Mouse (Mus musculus) embryonic facial prominence, embryonic 14.5 days (tissue): Measurements from ENCODE around the gene Larp4b. TPM values are rescaled to one million over a fixed set of nuclear protein-coding genes. Genes with fewer than 3 reads are reported as not detected.
A peak's percentile ranks its signal among the peaks of the same experiment; 100 is the strongest.

Source experiments
- ATAC-seq: fragments of 200-750 bp; cut with Nextera tagmentation; 2 replicates; pipeline ENCODE4 v1.8.0; 2017; ENCODE audit warnings: low read depth, moderate number of reproducible peaks, moderate TSS enrichment
- DNase-seq: peaks from one replicate; pipeline ENCODE4 v3.0.0-alpha.2; 2015; ENCODE audit warnings: low spot score
- H3K27ac ChIP-seq: fragments of 300-500 bp; sonication (generic); replicated peaks from 2 replicates; pipeline ENCODE4 v1.5.1; 2014; ENCODE audit warnings: low read depth, mild to moderate bottlenecking, low read length, moderate library complexity
- H3K27me3 ChIP-seq: fragments of 300-500 bp; sonication (generic); replicated peaks from 2 replicates; pipeline ENCODE4 v1.6.1; 2014; ENCODE audit warnings: low read length; ENCODE audit not compliant: control insufficient read depth, insufficient read depth
- H3K36me3 ChIP-seq: fragments of 300-500 bp; sonication (generic); 2 replicates; pipeline ENCODE4 v1.6.1; 2014; ENCODE audit warnings: low read length, mixed read lengths; ENCODE audit not compliant: control insufficient read depth, insufficient read depth
- H3K4me1 ChIP-seq: fragments of 300-500 bp; sonication (generic); 2 replicates; pipeline ENCODE4 v1.6.1; 2014; ENCODE audit warnings: antibody characterized with exemption, low read length; ENCODE audit not compliant: control insufficient read depth, insufficient read depth
- H3K4me2 ChIP-seq: fragments of 300-500 bp; sonication (generic); 2 replicates; pipeline ENCODE4 v1.6.1; 2014; ENCODE audit warnings: low read depth, mild to moderate bottlenecking, low read length, moderate library complexity, mixed read lengths
- H3K4me3 ChIP-seq: fragments of 300-500 bp; sonication (generic); 2 replicates; pipeline ENCODE4 v1.5.1; 2014; ENCODE audit warnings: low read depth, mild to moderate bottlenecking, low read length
- H3K9ac ChIP-seq: fragments of 300-500 bp; sonication (generic); 2 replicates; pipeline ENCODE4 v1.6.1; 2014; ENCODE audit warnings: low read depth, mild to moderate bottlenecking, low read length, moderate library complexity, mixed read lengths
- H3K9me3 ChIP-seq: fragments of 300-500 bp; sonication (generic); 2 replicates; pipeline ENCODE4 v1.6.1; 2016; ENCODE audit warnings: low read length; ENCODE audit not compliant: control insufficient read depth
- WGBS: fragments of 180-500 bp; shearing (Covaris S2); extraction: QIAGEN DNeasy Blood & Tissue Kit; methylation state at CpG from one replicate; pipeline ENCODE4 v1.1.7; 2014; 5-methylcytosine and 5-hydroxymethylcytosine counted together
- polyA plus RNA-seq: library from polyadenylated mRNA; unstranded; fragments of >200 nt; fragmentation: Nextera tagmentation; extraction: Ambion mirVana; gene quantifications from 2 replicates; pipeline ENCODE4 v1.2.1, GENCODE M21; 2014

Gene Larp4b
- polyA plus RNA-seq, 1 experiment from 2014 or later, result 45.1 TPM

GRCm38 (mm10) chr13:9187566-9188530 is 94.2 kb downstream of the Larp4b start:
- Histone ChIP-seq H3K27ac (no peak overlapping the region), H3K9me3 (no peaks in the 10 kb centered on the region), H3K4me2 (no peak overlapping the region), H3K36me3 (no peaks in the 10 kb centered on the region), H3K4me3 (no peak overlapping the region), H3K27me3 (no peaks in the 10 kb centered on the region), H3K9ac (no peak overlapping the region), H3K4me1 (no peaks in the 10 kb centered on the region)
- no peak for DNase-seq
- ATAC-seq, result no peak
- WGBS, result 50% methylated on average over 22 of the region's 22 CpGs

DNA sequence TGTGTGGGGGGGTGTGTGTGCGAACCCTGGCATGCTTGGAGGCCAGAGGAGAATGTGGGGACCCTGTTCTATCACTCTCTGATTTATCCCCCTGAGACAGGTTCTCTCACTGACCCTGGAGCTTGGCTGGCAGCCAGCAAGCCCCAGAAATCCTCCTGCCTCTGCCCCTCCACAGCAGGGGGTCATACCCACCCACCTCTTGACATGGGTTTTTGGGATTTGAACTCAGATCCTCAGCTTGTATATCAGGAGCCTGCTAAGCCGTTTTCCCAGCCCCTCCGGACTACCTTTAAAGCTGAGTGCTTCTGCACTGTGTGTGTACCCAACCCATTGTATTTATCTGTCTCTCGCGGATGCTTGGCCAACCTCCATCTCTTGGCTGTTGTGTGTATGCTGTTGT is 95.8 kb downstream of the Larp4b start:
- Histone ChIP-seq H3K9ac (no peak overlapping the region), H3K9me3 (no peaks in the 10 kb centered on the region), H3K27me3 (no peaks in the 10 kb centered on the region), H3K4me1 (no peaks in the 10 kb centered on the region), H3K4me3 (no peak overlapping the region), H3K36me3 (no peaks in the 10 kb centered on the region), H3K4me2 (no peak overlapping the region), H3K27ac (no peak overlapping the region)
- no peak for ATAC-seq
- DNase-seq, result no peak
- WGBS, result 85% methylated on average over 5 of the region's 5 CpGs

DNA sequence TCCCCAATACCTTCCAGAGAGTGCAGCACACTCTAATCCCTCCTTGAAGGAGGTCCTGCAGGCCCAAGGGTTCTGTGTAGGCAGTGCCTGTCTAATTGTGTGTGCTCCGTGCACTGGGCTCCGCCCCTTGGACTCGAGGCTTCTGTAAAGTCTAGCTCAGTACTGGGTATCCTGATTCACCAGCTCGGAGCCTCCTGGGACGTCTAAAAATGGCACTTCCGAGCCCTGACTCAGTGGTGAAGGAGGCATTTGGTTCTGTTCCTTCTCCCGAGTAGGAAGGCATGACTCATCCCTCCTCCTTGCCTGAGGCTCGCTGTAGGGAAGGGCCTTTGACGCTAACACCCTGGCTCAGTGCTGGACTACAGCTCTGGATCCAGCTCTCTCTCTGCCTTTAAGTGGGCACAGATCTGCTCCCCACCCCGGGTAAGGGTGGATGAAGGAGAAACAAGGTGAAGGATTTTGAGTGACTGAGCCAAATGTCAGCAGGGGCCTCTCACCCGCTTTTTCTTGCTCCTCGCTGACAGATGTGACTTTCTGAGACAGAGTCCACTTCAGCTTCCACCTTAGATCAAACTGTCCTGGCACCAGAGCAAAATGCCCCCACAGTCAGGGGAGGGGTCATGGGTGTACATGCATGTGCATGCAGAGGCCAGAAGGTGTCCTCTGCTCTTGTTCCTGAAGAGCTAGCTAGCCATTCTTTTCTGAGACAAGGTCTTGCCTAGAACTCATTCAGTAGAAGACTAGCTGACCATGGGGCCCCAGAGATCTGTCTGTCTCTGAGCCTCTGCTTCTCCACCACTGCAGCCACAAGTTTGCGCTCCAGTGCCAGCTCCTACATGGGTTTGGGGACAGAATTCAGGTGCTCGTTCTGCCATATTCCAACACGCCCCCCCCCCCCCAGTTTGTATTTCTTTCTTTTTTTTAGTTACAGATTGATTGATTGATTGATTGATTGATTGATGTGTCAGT is 97.8 kb downstream of the Larp4b start:
- Histone ChIP-seq H3K36me3 (no peaks in the 10 kb centered on the region), H3K27me3 (no peaks in the 10 kb centered on the region), H3K4me2 (peak overlapping the region; percentile 8; the same call in 1 of the 2 replicates), H3K4me3 (no peak overlapping the region), H3K27ac (no peak overlapping the region), H3K9me3 (no peaks in the 10 kb centered on the region), H3K4me1 (no peaks in the 10 kb centered on the region), H3K9ac (no peak overlapping the region)
- DNase-seq (peak; percentile 64), ATAC-seq (peak; percentile 62)
- WGBS, result 34% methylated on average over 13 of the region's 15 CpGs

DNA sequence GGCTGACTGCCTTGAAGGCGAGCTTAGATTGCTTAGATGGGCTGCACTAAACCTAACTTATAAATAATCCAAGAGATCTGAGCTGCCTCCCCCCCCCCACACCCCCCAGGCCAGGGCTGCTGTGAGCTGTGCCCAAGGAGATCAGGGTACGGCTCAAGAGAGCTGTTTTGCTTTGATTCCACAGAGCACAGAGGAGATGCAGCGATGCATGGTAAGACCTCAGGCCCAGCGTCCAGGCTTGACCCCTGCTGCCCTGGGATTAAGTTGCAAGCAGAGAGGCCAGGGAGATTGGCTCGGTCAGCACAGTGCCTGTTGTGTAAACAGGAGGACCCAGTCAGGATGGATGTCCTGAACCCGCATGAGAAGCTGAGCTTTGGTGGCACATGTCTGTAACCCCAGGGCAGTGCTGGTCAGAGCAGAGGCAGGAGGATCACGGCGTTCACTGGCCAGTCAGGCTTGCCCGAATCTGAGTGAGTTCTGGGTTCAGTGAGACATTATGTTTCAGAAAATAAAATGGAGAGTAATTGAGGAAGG is 99.2 kb downstream of the Larp4b start:
- Histone ChIP-seq H3K9ac (no peak overlapping the region), H3K27ac (no peak overlapping the region), H3K4me2 (no peak overlapping the region), H3K9me3 (no peaks in the 10 kb centered on the region), H3K4me1 (no peaks in the 10 kb centered on the region), H3K4me3 (no peak overlapping the region), H3K36me3 (no peaks in the 10 kb centered on the region), H3K27me3 (no peaks in the 10 kb centered on the region)
- WGBS, result 21% methylated on average over 9 of the region's 9 CpGs
- no peak for DNase-seq
- ATAC-seq, result no peak

DNA sequence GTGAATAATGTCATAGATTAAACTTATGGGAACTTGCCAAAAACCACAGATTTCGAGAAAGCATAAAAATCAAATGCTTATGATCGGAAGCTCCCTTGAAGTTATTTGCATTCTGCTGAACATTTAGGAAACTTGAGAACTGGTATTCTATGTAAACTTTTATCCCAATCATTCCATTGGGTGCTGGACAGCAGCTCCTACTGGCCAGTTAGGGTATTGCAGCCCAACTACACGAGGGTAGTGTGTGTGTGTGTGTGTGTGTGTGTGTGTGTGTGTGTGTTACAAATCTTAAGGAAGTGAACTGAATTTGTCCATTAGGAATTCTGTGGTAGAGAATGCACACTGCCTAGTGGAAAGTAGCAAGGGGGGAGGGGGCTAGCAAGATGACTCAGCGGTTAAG is 101.0 kb downstream of the Larp4b start:
- no peak for DNase-seq
- H3K27ac ChIP-seq, result no peak overlapping the region
- H3K4me3 ChIP-seq, result no peak overlapping the region
- H3K9me3 ChIP-seq, result no peaks in the 10 kb centered on the region
- H3K9ac ChIP-seq, result no peak overlapping the region
- no peaks in the 10 kb centered on the region for H3K27me3 ChIP-seq
- no peaks in the 10 kb centered on the region for H3K4me1 ChIP-seq
- 82% methylated on average over 4 of the region's 4 CpGs for WGBS
- H3K36me3 ChIP-seq, result no peaks in the 10 kb centered on the region
- no peak overlapping the region for H3K4me2 ChIP-seq
- no peak for ATAC-seq

DNA sequence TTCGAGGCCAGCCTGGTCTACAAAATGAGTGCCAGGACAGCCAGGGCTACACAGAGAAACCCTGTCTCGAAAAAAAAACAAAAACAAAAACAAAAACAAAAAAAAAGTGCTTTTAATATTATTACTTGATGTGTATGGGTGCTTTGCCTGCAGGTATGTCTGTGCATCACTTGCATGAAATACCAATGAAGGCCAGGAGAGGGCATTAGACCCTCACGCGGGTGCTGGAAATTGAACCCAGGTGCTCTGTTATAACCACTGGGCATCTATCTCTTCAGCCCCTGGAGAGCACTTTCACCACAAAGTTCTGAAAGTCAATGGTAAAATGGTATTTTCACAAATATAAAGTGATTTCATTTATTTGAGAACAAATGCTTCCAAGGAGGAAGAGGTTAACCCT is 101.9 kb downstream of the Larp4b start:
- DNase-seq, result no peak
- H3K27me3 ChIP-seq, result no peaks in the 10 kb centered on the region
- H3K9me3 ChIP-seq, result no peaks in the 10 kb centered on the region
- WGBS, result 71% methylated on average over 4 of the region's 4 CpGs
- H3K27ac ChIP-seq, result no peak overlapping the region
- no peaks in the 10 kb centered on the region for H3K36me3 ChIP-seq
- H3K9ac ChIP-seq, result no peak overlapping the region
- H3K4me1 ChIP-seq, result no peaks in the 10 kb centered on the region
- no peak overlapping the region for H3K4me3 ChIP-seq
- ATAC-seq, result no peak
- H3K4me2 ChIP-seq, result no peak overlapping the region

- no peaks in the 10 kb centered on the region for H3K9me3 ChIP-seq
- H3K36me3 ChIP-seq, result no peaks in the 10 kb centered on the region
- H3K4me1 ChIP-seq, result no peaks in the 10 kb centered on the region
- H3K9ac ChIP-seq, result no peak overlapping the region
- DNase-seq, result no peak
- 0 out of 2 replicates have a peak, but pooled peaks have one; percentile 23 for ATAC-seq
- H3K4me2 ChIP-seq, result no peak overlapping the region
- H3K27me3 ChIP-seq, result no peaks in the 10 kb centered on the region
- 58% methylated on average over 3 of the region's 3 CpGs for WGBS
- H3K27ac ChIP-seq, result no peak overlapping the region
- H3K4me3 ChIP-seq, result no peak overlapping the region
These were observed 104.4 kb downstream of the Larp4b start for GRCm38 (mm10) chr13:9198106-9198505.

- ATAC-seq (peak; percentile 76; the same call in 1 of the 2 replicates), DNase-seq (peak; percentile 57)
- WGBS, result 37% methylated on average over 19 of the region's 19 CpGs
- Histone ChIP-seq H3K4me1 (no peaks in the 10 kb centered on the region), H3K4me3 (no peak overlapping the region), H3K4me2 (peak overlapping the region; percentile 32), H3K9me3 (no peaks in the 10 kb centered on the region), H3K27ac (no peak overlapping the region), H3K27me3 (no peaks in the 10 kb centered on the region), H3K9ac (no peak overlapping the region), H3K36me3 (no peaks in the 10 kb centered on the region)
These were observed 105.2 kb downstream of the Larp4b start for GRCm38 (mm10) chr13:9198728-9199464.
